1 mouse cellular context compared by ENCODE assay signal in the genomic region with DNA sequence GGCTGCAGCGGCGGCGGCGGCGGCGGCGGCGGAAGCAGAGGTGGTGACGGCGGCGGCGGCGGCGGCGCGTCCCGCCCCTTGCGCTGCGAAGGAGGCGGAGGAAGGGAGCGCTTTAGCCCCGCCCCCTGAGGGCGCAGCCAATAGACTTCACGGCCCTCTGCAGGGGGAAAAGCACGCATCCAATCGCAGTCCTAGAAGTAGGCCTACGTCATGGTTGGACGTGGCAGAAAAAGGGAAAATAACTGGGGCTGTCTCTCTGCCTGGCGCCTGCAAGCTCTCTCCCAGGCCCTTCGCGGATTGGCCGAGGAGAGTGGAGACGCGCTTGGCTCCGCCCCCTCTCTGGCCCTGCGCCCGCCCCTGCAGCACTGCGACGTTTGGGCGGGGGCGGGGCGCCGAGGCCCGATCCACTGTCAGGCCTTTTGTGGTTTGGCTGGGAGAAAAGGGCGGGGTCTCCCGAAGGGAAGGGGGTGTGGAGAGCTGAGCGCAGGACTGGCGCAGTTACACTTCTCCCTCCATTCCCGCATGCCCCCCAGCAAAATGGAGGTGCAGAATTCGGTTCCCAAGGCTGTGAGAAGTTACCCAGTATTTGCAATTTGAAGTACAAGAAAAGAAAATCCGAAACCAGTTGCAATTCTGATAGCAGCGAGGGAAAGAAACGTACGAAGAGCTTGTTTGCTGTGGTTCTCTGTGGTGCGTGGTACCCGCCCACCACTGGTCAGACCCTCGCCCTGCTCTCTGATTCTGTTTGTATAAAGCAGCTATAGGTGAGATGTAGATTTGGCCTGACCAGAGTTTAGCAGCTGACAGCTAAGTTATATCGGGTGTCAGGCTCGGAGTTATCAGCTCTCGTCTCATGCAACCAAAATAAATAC.
TF ChIP-seq lines count a peak whose summit lies in the region.

A gene (minus strand): TSS at position 19 of the 872 bp plus-strand sequence.

TF ChIP-seq in myocyte, 11 proteins besides CTCF, POLR2A, EP300 and RAD21 (continued from another document):
- TF ChIP-seq MYOG (IDR thresholded peaks at IDR 0.05; ENCODE audit: control insufficient read depth in 1 of 3, insufficient read depth in 1 of 3, insufficient read length in 2 of 3, low read depth in 2 of 3), result no peak
- no peak for TF ChIP-seq E2F4 (IDR thresholded peaks at IDR 0.05; ENCODE audit: insufficient read depth)
- no peak for TF ChIP-seq CEBPB (IDR thresholded peaks at IDR 0.05; ENCODE audit: insufficient read depth, poor library complexity, severe bottlenecking)
